ENCODE assay signal across 26 mouse cellular contexts in the genomic region with DNA sequence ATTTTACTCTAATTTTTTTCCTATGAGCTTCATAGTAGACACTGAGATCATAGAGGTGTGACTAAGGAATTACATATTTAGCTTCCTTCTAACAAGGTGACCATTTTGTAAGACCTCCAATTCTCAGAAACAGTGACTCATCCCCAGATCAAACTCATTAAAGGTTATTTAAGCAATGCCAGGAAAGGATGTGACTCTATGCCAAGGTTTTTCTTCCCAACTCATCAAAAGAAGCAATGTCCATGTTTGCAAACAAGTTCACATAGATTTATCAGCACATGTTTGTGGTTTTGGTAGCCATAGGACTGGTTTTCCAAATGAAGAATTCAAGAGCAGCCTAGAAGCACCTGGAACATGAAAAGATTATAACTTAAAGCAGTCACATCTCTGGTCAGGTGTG.
"Had no signal": no experiment of that assay in that cellular context is flagged by ENCODE, and none has a peak within 500 bp of the region (broad histone marks: within the 10 kb centered on the region; RNA-seq: fewer than 3 reads in every experiment).

No protein-coding gene starts in this region.

- H3K27me3 ChIP-seq: embryonic facial prominence, embryonic 12.5 days; embryonic facial prominence, embryonic 13.5 days; embryonic facial prominence, embryonic 15.5 days; forebrain, embryonic 12.5 days; forebrain, embryonic 13.5 days; forebrain, embryonic 15.5 days had no signal

- H3K9me3 ChIP-seq: embryonic facial prominence, embryonic 10.5 days; embryonic facial prominence, embryonic 12.5 days; embryonic facial prominence, embryonic 13.5 days; embryonic facial prominence, embryonic 15.5 days; forebrain, embryonic 10.5 days; forebrain, embryonic 12.5 days; forebrain, embryonic 13.5 days; forebrain, embryonic 15.5 days; heart, embryonic 10.5 days had no signal

- H3K9ac ChIP-seq: embryonic facial prominence, embryonic 12.5 days; embryonic facial prominence, embryonic 13.5 days; embryonic facial prominence, embryonic 15.5 days; forebrain, embryonic 12.5 days; forebrain, embryonic 13.5 days; forebrain, embryonic 15.5 days; forebrain, postnatal 0 days had no signal

- H3K4me3 ChIP-seq: embryonic facial prominence, embryonic 10.5 days; embryonic facial prominence, embryonic 12.5 days; embryonic facial prominence, embryonic 13.5 days; embryonic facial prominence, embryonic 15.5 days; erythroblast, embryonic 14.5 days; forebrain, embryonic 10.5 days; forebrain, embryonic 12.5 days; forebrain, embryonic 13.5 days; forebrain, embryonic 15.5 days; gastrocnemius, adult 2 months; heart, adult 2 months; heart, embryonic 10.5 days had no signal

- H3K4me2 ChIP-seq: embryonic facial prominence, embryonic 12.5 days; embryonic facial prominence, embryonic 13.5 days; embryonic facial prominence, embryonic 15.5 days; forebrain, embryonic 12.5 days; forebrain, embryonic 13.5 days; forebrain, embryonic 15.5 days had no signal

- H3K27ac ChIP-seq: embryonic facial prominence, embryonic 10.5 days; embryonic facial prominence, embryonic 12.5 days; embryonic facial prominence, embryonic 13.5 days; embryonic facial prominence, embryonic 15.5 days; forebrain, embryonic 10.5 days; forebrain, embryonic 12.5 days; forebrain, embryonic 13.5 days; forebrain, embryonic 15.5 days; gastrocnemius, adult 2 months; heart, adult 2 months; heart, embryonic 10.5 days had no signal

- H3K4me1 ChIP-seq: embryonic facial prominence, embryonic 10.5 days; embryonic facial prominence, embryonic 12.5 days; embryonic facial prominence, embryonic 13.5 days; embryonic facial prominence, embryonic 15.5 days; forebrain, embryonic 10.5 days; forebrain, embryonic 12.5 days; forebrain, embryonic 13.5 days; forebrain, embryonic 15.5 days; heart, embryonic 10.5 days had no signal

- DNase-seq: cerebellum, postnatal 10 days; cerebellum, postnatal 14 days; cerebellum, postnatal 25 days; cerebellum, postnatal 36 days; embryo, embryonic 11 days; forebrain, postnatal 0 days; gastrocnemius, adult 2 months; gastrocnemius, postnatal 10 days; gastrocnemius, postnatal 14 days; gastrocnemius, postnatal 25 days; gastrocnemius, postnatal 36 days; heart, adult 11 months; heart, adult 18-20 months; heart, adult 2 months had no signal

- H3K36me3 ChIP-seq: embryonic facial prominence, embryonic 10.5 days; embryonic facial prominence, embryonic 12.5 days; embryonic facial prominence, embryonic 13.5 days; embryonic facial prominence, embryonic 15.5 days; forebrain, embryonic 10.5 days; forebrain, embryonic 12.5 days; forebrain, embryonic 15.5 days; heart, embryonic 10.5 days had no signal

- ATAC-seq: forebrain, embryonic 13.5 days; forebrain, embryonic 14.5 days; forebrain, embryonic 15.5 days; forebrain, embryonic 16.5 days; forebrain, postnatal 0 days had no signal
